Mouse (Mus musculus): Measurements from ENCODE around the gene Rab34. TPM values are rescaled to one million over a fixed set of nuclear protein-coding genes. Genes with fewer than 3 reads are reported as not detected.

The Rab34 gene
- polyA plus RNA-seq, 1 experiment: 18.5 TPM

DNA sequence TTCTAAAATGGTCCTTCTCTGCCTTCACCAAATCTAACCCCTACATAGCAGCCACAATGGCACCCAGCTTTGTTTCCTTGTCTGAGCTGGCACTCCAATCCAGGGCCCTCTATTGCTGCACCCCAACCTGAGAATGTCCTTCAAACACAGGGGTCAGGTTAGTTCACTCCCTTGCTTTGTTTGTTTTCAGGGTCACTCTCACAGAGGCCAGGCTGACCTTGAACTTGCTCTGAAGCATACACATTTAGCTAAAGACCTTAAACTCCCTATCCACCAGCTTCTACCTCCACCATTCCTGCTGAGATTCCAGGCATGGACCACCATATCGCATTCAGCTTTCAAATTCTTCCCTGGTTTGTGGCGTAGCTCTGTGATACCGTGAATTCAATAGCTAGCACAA, 13.7 kb upstream of the Rab34 start:
- TF ChIP-seq POLR2A (IDR thresholded peaks at IDR 0.05; ENCODE audit: control insufficient read depth, extremely low read depth, insufficient read depth, low read length, poor library complexity): no peak
- no peak for TF ChIP-seq CTCF (IDR thresholded peaks at IDR 0.05; ENCODE audit: borderline replicate concordance, control insufficient read depth, extremely low read depth, insufficient read depth, low read length, poor library complexity)
- H3K36me3 ChIP-seq (ENCODE audit: control insufficient read depth, insufficient read depth, low read length): no peaks in the 10 kb centered on the region; the same call in 1 of the 2 replicates
- H3K27ac ChIP-seq (ENCODE audit: control insufficient read depth, insufficient read depth, low read length): no peak overlapping the region
- WGBS: 76% methylated on average over 3 of the region's 3 CpGs
- no peak overlapping the region for H3K4me3 ChIP-seq (ENCODE audit: control insufficient read depth, insufficient read depth, low read length)
- peaks cover 15% of the 10 kb centered on the region for H3K4me1 ChIP-seq (replicated peaks; ENCODE audit: control insufficient read depth, insufficient read depth, low read length)
- no peak for DNase-seq
- no peaks in the 10 kb centered on the region for H3K27me3 ChIP-seq (ENCODE audit: control insufficient read depth, insufficient read depth, low read length)

- TF ChIP-seq CTCF (IDR thresholded peaks at IDR 0.05; ENCODE audit: borderline replicate concordance, control insufficient read depth, extremely low read depth, insufficient read depth, low read length, poor library complexity) (no peak), POLR2A (IDR thresholded peaks at IDR 0.05; ENCODE audit: control insufficient read depth, extremely low read depth, insufficient read depth, low read length, poor library complexity) (no peak)
- Histone ChIP-seq H3K4me1 (replicated peaks; ENCODE audit: control insufficient read depth, insufficient read depth, low read length) (peaks cover 15% of the 10 kb centered on the region), H3K27ac (ENCODE audit: control insufficient read depth, insufficient read depth, low read length) (peak overlapping the region; percentile 35; the same call in 1 of the 2 replicates), H3K4me3 (ENCODE audit: control insufficient read depth, insufficient read depth, low read length) (peak overlapping the region; percentile 66; the same call in 1 of the 2 replicates), H3K36me3 (ENCODE audit: control insufficient read depth, insufficient read depth, low read length) (peaks cover 12% of the 10 kb centered on the region), H3K27me3 (ENCODE audit: control insufficient read depth, insufficient read depth, low read length) (no peaks in the 10 kb centered on the region)
- WGBS: 3% methylated on average over 10 of the region's 10 CpGs
- no peak for DNase-seq
Measured at GRCm38 (mm10) chr11:78175771-78176401, 12.3 kb upstream of the Rab34 start.

GRCm38 (mm10) chr11:78176402-78176862, 11.8 kb upstream of the Rab34 start, which contains the start of the genes Nek8 and Tlcd1:
TSS of gene Nek8 (minus strand) at chr11:78176675.
TSS of gene Tlcd1 (plus strand) at chr11:78176711.
- peak; percentile 95 for DNase-seq
- Histone ChIP-seq H3K36me3 (ENCODE audit: control insufficient read depth, insufficient read depth, low read length) (peaks cover 17% of the 10 kb centered on the region), H3K27ac (ENCODE audit: control insufficient read depth, insufficient read depth, low read length) (peak within 1 kb of the TSS; percentile 56), H3K4me3 (ENCODE audit: control insufficient read depth, insufficient read depth, low read length) (peak within 1 kb of the TSS; percentile 66), H3K4me1 (replicated peaks; ENCODE audit: control insufficient read depth, insufficient read depth, low read length) (peaks cover 15% of the 10 kb centered on the region), H3K27me3 (ENCODE audit: control insufficient read depth, insufficient read depth, low read length) (no peaks in the 10 kb centered on the region)
- peak; percentile 7; the same call in 1 of the 2 replicates for TF ChIP-seq CTCF (IDR thresholded peaks at IDR 0.05; ENCODE audit: borderline replicate concordance, control insufficient read depth, extremely low read depth, insufficient read depth, low read length, poor library complexity)
- TF ChIP-seq POLR2A (IDR thresholded peaks at IDR 0.05; ENCODE audit: control insufficient read depth, extremely low read depth, insufficient read depth, low read length, poor library complexity): 0 out of 2 replicates have a peak, but pooled peaks have one; percentile 34
- under 1% methylated on average over 32 of the region's 32 CpGs for WGBS

DNA sequence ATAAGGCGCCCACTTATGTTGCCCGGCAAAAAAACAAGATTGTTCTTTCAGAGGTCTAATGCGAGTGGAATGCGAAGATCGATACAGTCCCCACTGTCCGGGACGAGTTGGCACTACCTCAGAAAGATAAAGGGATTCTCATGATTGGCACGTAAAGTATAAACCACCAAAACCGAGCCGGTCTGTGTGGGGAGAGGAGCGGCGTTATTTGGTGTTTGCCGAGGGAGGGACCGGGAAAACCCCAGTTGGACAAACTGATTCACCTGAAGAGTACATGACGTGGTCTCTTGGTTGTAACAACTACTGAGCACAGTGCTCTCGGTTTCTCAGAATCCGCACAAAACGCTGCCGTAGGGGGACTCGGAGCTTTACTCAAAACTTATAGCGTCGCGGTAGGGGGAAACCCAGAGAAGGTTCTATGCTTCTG, 11.3 kb upstream of the Rab34 start:
- under 1% methylated on average over 23 of the region's 23 CpGs for WGBS
- H3K27me3 ChIP-seq (ENCODE audit: control insufficient read depth, insufficient read depth, low read length): no peaks in the 10 kb centered on the region
- H3K4me3 ChIP-seq (ENCODE audit: control insufficient read depth, insufficient read depth, low read length): peak overlapping the region; percentile 66
- peak overlapping the region; percentile 55; the same call in 1 of the 2 replicates for H3K27ac ChIP-seq (ENCODE audit: control insufficient read depth, insufficient read depth, low read length)
- H3K36me3 ChIP-seq (ENCODE audit: control insufficient read depth, insufficient read depth, low read length): peaks cover 17% of the 10 kb centered on the region
- peaks cover 15% of the 10 kb centered on the region for H3K4me1 ChIP-seq (replicated peaks; ENCODE audit: control insufficient read depth, insufficient read depth, low read length)
- DNase-seq: no peak
- TF ChIP-seq CTCF (IDR thresholded peaks at IDR 0.05; ENCODE audit: borderline replicate concordance, control insufficient read depth, extremely low read depth, insufficient read depth, low read length, poor library complexity): no peak
- no peak for TF ChIP-seq POLR2A (IDR thresholded peaks at IDR 0.05; ENCODE audit: control insufficient read depth, extremely low read depth, insufficient read depth, low read length, poor library complexity)

DNA sequence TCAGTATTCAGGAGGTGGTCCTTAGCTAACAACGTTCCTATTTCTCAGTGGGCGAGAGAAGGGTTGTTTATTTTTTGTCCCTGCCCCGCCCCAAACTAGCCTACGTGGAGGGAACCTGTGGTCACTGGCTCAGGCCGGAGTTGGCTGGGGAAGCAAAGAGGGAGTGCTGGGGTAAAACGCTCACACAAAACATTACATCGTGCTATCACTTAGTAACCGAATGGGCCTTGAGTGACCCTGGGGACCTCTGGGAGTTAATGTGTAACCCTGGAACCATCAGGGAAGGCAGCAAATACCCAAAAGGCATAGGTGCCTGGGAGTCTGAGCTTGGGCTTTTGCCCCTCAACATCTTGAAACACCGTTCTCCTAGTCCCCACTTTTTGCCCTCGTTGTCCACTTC, 10.8 kb upstream of the Rab34 start:
- Histone ChIP-seq H3K27me3 (ENCODE audit: control insufficient read depth, insufficient read depth, low read length) (no peaks in the 10 kb centered on the region), H3K4me1 (replicated peaks; ENCODE audit: control insufficient read depth, insufficient read depth, low read length) (peaks cover 15% of the 10 kb centered on the region), H3K36me3 (ENCODE audit: control insufficient read depth, insufficient read depth, low read length) (peaks cover 17% of the 10 kb centered on the region), H3K27ac (ENCODE audit: control insufficient read depth, insufficient read depth, low read length) (no peak overlapping the region), H3K4me3 (ENCODE audit: control insufficient read depth, insufficient read depth, low read length) (peak overlapping the region; percentile 62)
- DNase-seq: no peak
- TF ChIP-seq POLR2A (IDR thresholded peaks at IDR 0.05; ENCODE audit: control insufficient read depth, extremely low read depth, insufficient read depth, low read length, poor library complexity): no peak
- no peak for TF ChIP-seq CTCF (IDR thresholded peaks at IDR 0.05; ENCODE audit: borderline replicate concordance, control insufficient read depth, extremely low read depth, insufficient read depth, low read length, poor library complexity)
- 1% methylated on average over 10 of the region's 10 CpGs for WGBS

DNA sequence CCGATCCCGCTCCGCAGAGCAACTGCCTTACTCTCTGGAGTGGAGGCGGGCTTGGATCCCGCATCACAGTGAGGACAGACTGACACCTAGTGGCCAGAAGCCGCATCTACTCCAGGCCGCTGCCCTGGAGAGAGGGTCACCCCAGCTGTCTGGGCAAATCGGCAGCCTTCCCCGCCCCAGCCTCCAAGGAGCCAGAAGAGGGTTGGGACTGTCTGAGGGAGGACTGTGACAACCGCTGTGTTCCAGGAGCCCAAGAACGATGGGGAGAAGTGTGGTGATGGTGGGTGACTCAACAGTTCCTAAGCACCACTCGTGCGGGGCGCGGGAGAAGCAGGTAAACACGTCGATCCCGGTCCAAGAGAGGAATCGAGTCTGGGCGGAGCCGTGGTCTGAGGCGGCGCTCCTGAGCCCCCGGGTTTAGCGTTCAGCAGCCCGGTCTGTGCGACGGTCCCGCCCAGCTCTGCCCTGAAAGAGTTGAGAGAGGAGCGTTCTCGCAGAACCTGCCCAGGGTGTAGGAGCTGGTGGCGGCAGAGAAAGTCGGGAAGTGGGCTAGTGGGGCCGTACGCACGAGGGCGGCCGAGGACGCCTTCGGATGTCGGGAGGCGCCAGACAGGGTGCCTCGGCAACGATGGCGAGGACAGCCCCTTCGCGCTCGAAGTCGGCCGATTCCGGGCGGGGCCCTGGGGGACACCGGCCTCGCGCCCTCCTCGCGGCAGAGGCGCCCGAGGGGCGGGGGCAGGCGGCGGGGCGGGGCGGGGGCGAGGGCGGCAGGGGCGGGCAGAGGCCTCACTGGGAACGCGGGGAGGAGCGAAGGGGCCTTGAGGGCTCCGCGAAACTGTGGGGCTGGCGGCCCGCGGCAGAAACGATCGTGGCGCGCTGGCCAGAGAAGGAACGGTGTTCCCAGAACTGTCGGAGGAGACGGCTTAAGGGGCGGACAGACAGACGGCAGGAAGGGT, 10.0 kb upstream of the Rab34 start:
- 1% methylated on average over 75 of the region's 84 CpGs for WGBS
- peaks cover 15% of the 10 kb centered on the region for H3K4me1 ChIP-seq (replicated peaks; ENCODE audit: control insufficient read depth, insufficient read depth, low read length)
- H3K36me3 ChIP-seq (ENCODE audit: control insufficient read depth, insufficient read depth, low read length): peaks cover 17% of the 10 kb centered on the region
- H3K27ac ChIP-seq (ENCODE audit: control insufficient read depth, insufficient read depth, low read length): peak overlapping the region; percentile 48
- DNase-seq: peak; percentile 94
- peak; percentile 93 for TF ChIP-seq CTCF (IDR thresholded peaks at IDR 0.05; ENCODE audit: borderline replicate concordance, control insufficient read depth, extremely low read depth, insufficient read depth, low read length, poor library complexity)
- TF ChIP-seq POLR2A (IDR thresholded peaks at IDR 0.05; ENCODE audit: control insufficient read depth, extremely low read depth, insufficient read depth, low read length, poor library complexity): no peak
- peak overlapping the region; percentile 62 for H3K4me3 ChIP-seq (ENCODE audit: control insufficient read depth, insufficient read depth, low read length)
- no peaks in the 10 kb centered on the region for H3K27me3 ChIP-seq (ENCODE audit: control insufficient read depth, insufficient read depth, low read length)
